Mouse (Mus musculus) brain, embryonic 14.5 days (tissue): ENCODE data around the gene Gm9125.
"Not testable (repeated sequence)": the region's sequence is repeated elsewhere in the genome, so short reads cannot be mapped to it uniquely, and the experiment has no call there.

Experiments
- CTCF ChIP-seq: fragments of 200-500 bp; IDR thresholded peaks from 2 replicates; pipeline ENCODE4 v1.5.1; 2012; ENCODE audit warnings: inconsistent platforms, mild to moderate bottlenecking, moderate library complexity, borderline replicate concordance; ENCODE audit not compliant: insufficient read depth, insufficient read length; ENCODE audit errors: extremely low read depth
- POLR2A ChIP-seq: fragments of 200-500 bp; IDR thresholded peaks from 2 replicates; pipeline ENCODE4 v1.6.1; 2012; ENCODE audit warnings: mild to moderate bottlenecking, inconsistent platforms, borderline replicate concordance; ENCODE audit not compliant: poor library complexity, insufficient read depth, insufficient read length, severe bottlenecking; ENCODE audit errors: extremely low read depth

GRCm38 (mm10) chr3:94072544-94072943 lies 17.9 kb upstream of the Gm9125 start, which contains the start of gene Gm10697:
- not testable (repeated sequence) for TF ChIP-seq CTCF, POLR2A
